Mouse (Mus musculus) liver, embryonic 12.5 days (tissue): ENCODE results near the gene Snx9. TPM values are rescaled to one million over a fixed set of nuclear protein-coding genes. Genes with fewer than 3 reads are reported as not detected.
A peak's percentile ranks its signal among the peaks of the same experiment; 100 is the strongest.

ENCODE experiments used
- ATAC-seq: fragments of 200-750 bp; cut with Nextera tagmentation; 2 replicates; pipeline ENCODE4 v1.8.0; 2017; ENCODE audit warnings: moderate number of reproducible peaks, mild to moderate bottlenecking, moderate library complexity
- H3K27ac ChIP-seq: fragments of 300-500 bp; sonication (generic); 2 replicates; pipeline ENCODE4 v1.5.1; 2016; ENCODE audit warnings: mild to moderate bottlenecking
- H3K27me3 ChIP-seq: fragments of 300-500 bp; sonication (generic); replicated peaks from 2 replicates; pipeline ENCODE4 v1.6.1; 2016; ENCODE audit warnings: mild to moderate bottlenecking, moderate library complexity
- H3K36me3 ChIP-seq: fragments of 300-500 bp; sonication (generic); 2 replicates; pipeline ENCODE4 v1.6.1; 2016; ENCODE audit warnings: mild to moderate bottlenecking, moderate library complexity
- H3K4me1 ChIP-seq: fragments of 300-500 bp; sonication (generic); 2 replicates; pipeline ENCODE4 v1.6.1; 2016
- H3K4me2 ChIP-seq: fragments of 300-500 bp; sonication (generic); 2 replicates; pipeline ENCODE4 v1.6.1; 2016; ENCODE audit warnings: mild to moderate bottlenecking, moderate library complexity
- H3K4me3 ChIP-seq: fragments of 300-500 bp; sonication (generic); 2 replicates; pipeline ENCODE4 v1.5.1; 2016; ENCODE audit warnings: mild to moderate bottlenecking, moderate library complexity
- H3K9ac ChIP-seq: fragments of 300-500 bp; sonication (generic); 2 replicates; pipeline ENCODE4 v1.6.1; 2016; ENCODE audit warnings: mild to moderate bottlenecking, moderate library complexity
- H3K9me3 ChIP-seq: fragments of 300-500 bp; sonication (generic); replicated peaks from 2 replicates; pipeline ENCODE4 v1.6.1; 2016; ENCODE audit warnings: mild to moderate bottlenecking, moderate library complexity
- WGBS: fragments of 180-500 bp; shearing (Covaris S2); methylation state at CpG from one replicate; pipeline ENCODE4 v1.1.7; 2016; ENCODE audit not compliant: insufficient replicate concordance; 5-methylcytosine and 5-hydroxymethylcytosine counted together
- polyA plus RNA-seq: library from polyadenylated mRNA; unstranded; fragments of >200 nt; fragmentation: Nextera tagmentation; extraction: Ambion mirVana; gene quantifications from 2 replicates; pipeline ENCODE4 v1.2.1, GENCODE M21; 2016

The Snx9 gene
- polyA plus RNA-seq, 1 experiment from 2014 or later = 22.7 TPM

DNA sequence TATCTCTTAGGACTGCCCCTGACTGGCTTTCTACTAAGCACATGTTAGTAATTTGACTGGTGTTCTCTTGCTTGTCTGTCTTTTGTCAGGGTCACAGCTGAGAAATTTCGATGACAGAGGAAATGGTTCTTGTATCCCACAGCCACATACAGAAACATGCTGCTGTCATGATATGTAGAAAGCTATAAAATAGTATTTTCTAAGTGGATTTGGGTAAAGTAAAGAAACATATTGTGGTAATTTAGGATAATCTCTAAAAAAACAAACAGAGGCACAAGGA, 26.5 kb upstream of the Snx9 start:
- Histone ChIP-seq H3K27ac (no peak overlapping the region), H3K9ac (no peak overlapping the region), H3K4me3 (no peak overlapping the region), H3K4me1 (peaks cover 14% of the 10 kb centered on the region), H3K4me2 (no peak overlapping the region), H3K9me3 (no peaks in the 10 kb centered on the region), H3K27me3 (no peaks in the 10 kb centered on the region), H3K36me3 (no peaks in the 10 kb centered on the region)
- no peak for ATAC-seq
- WGBS = 47% methylated on average over 1 of the region's 1 CpGs

DNA sequence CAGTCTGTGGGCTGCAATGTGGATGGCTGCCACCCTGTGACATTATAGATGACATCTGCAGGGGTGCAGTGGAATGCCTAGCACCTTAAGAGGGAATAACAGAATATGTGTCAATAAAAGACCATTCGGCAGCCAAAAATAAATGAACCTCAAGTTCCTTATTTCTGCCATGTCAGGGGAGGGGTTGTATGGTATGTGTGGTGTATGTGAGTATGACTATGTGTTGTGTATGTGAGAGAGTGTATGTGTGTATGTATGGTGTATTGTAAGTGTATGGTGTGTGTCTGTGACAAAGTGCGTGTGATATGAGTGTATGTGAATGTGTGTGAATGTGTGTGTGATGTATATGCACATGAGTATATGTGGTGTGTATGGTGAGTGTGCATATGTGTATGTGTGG, 23.3 kb upstream of the Snx9 start:
- Histone ChIP-seq H3K9me3 (no peaks in the 10 kb centered on the region), H3K27me3 (no peaks in the 10 kb centered on the region), H3K9ac (no peak overlapping the region), H3K36me3 (no peaks in the 10 kb centered on the region), H3K4me1 (peaks cover 17% of the 10 kb centered on the region), H3K27ac (no peak overlapping the region), H3K4me3 (no peak overlapping the region), H3K4me2 (no peak overlapping the region)
- no peak for ATAC-seq
- WGBS = 69% methylated on average over 2 of the region's 2 CpGs

DNA sequence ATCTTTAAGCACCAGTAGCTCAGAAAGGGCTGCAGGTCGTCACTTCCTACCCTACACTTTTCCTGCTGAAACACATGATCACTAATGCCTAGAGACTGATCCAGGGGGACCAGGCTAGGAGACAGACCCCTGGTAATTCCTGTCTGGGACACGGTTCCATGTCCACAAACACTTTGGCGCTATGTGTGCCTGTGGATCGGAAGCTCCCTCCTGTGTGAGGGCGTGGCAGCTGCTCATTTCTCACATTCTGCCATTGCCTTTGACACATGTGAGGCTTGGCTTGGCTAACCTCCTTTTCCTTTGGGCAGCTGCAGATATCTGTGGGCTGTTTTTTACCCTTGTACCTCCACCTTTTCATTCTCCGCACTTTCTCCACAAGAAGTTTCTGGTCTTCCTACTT, 22.0 kb upstream of the Snx9 start:
- Histone ChIP-seq H3K4me2 (no peak overlapping the region), H3K4me1 (peaks cover 22% of the 10 kb centered on the region), H3K27ac (no peak overlapping the region), H3K9ac (no peak overlapping the region), H3K4me3 (no peak overlapping the region), H3K9me3 (no peaks in the 10 kb centered on the region), H3K36me3 (no peaks in the 10 kb centered on the region), H3K27me3 (no peaks in the 10 kb centered on the region)
- WGBS = 59% methylated on average over 6 of the region's 6 CpGs
- ATAC-seq = no peak

DNA sequence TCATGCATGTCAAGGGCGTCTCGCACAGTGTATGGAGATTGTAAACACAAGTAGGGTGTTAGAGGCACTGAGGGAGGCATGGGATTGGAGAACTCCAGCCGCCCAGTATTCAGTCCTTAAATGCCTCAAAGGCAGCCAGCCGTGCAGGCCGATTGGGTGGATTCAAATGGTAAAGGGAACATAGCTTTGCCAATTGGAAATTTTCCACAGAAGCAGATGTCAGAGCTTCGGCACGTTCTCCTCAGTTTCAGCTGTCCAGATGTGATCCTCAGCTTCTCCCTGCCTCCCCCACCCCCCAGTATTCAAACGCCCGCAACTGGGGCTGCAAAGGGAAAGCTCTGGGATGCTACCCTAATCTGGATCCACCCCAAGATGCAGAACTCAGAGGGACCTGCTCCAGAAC, 21.3 kb upstream of the Snx9 start:
- Histone ChIP-seq H3K4me2 (no peak overlapping the region), H3K9me3 (no peaks in the 10 kb centered on the region), H3K4me3 (no peak overlapping the region), H3K9ac (no peak overlapping the region), H3K36me3 (no peaks in the 10 kb centered on the region), H3K27ac (no peak overlapping the region), H3K4me1 (peaks cover 18% of the 10 kb centered on the region), H3K27me3 (no peaks in the 10 kb centered on the region)
- ATAC-seq = no peak
- 71% methylated on average over 9 of the region's 9 CpGs for WGBS

DNA sequence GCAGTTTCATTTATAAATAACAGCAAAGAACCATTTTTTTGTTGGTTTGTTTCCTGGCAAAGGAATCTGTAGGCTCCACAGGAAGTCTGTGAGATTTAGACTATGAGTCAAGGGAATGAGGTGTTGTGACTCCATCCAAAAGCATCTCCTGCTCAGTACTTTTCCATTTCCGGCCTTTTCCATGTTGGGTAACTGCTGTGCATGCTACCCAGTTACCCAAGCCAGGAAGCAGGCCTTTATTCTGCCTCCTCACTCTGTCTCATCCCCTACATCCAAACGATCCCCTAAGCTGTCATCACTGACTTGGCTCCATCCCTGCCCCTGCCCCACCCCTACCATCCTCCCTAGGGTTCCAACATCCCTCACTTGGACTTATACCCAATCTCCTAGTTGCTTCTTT, 18.6 kb upstream of the Snx9 start:
- no peak for ATAC-seq
- H3K27ac ChIP-seq = no peak overlapping the region
- no peaks in the 10 kb centered on the region for H3K36me3 ChIP-seq
- no peak overlapping the region for H3K4me2 ChIP-seq
- no peak overlapping the region for H3K4me3 ChIP-seq
- no peaks in the 10 kb centered on the region for H3K27me3 ChIP-seq
- WGBS = 61% methylated on average over 2 of the region's 2 CpGs
- H3K4me1 ChIP-seq = peaks cover 18% of the 10 kb centered on the region
- no peak overlapping the region for H3K9ac ChIP-seq
- H3K9me3 ChIP-seq = no peaks in the 10 kb centered on the region

DNA sequence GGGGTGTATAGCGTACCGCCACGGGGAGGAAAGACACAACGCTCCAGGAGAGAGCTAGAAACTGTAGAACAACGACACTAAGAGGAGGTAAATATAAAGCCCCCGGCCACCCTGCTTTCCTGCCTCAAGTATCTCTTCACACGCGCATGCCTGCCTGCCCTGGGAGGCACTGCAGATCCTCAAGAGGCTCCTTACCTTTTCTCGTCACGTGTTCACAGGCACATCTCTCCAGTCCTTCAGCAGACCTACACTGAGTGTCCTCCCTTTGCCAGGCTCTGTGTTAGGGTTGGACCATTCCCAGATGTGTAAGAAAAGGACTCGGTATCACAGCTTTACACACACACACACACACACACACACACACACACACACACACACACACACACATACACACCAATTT, 18.1 kb upstream of the Snx9 start:
- Histone ChIP-seq H3K4me2 (no peak overlapping the region), H3K9ac (no peak overlapping the region), H3K4me1 (peaks cover 22% of the 10 kb centered on the region), H3K4me3 (no peak overlapping the region), H3K27ac (no peak overlapping the region), H3K36me3 (no peaks in the 10 kb centered on the region), H3K27me3 (no peaks in the 10 kb centered on the region), H3K9me3 (no peaks in the 10 kb centered on the region)
- WGBS = 73% methylated on average over 11 of the region's 11 CpGs
- peak; percentile 47; the same call in 1 of the 2 replicates for ATAC-seq

DNA sequence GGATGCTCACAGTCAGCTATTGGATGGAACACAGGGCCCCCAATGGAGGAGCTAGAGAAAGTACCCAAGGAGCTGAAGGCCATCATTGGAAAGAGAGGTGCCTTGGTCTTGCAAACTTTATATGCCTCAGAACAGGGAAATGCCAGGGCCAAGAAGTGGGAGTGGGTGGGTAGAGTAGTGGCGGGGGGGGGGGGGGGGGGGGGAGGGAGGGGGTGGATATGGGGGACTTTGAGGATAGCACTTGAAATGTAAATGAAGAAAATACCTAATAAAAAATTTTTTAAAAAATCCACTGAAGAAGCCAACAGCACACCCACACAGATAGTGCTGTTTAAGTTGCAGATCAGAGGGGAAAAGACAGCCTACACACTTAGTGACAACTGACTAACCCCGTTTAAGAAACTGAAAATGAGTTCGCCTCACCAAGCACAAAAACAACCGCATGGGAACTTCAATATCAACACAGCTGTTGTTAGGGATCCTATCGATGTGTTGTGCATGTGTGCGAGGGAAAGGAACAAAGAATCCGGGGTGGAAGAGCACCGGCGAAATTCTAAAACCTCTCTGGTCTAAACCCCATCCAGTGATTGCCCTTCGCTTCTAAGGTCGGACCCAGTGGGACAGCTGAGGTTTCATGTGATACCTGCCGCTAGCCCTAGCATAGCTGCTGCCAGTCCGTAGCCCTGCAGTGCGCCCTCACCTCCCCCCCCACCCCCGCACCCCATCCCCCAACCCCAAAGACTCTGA, 13.1 kb upstream of the Snx9 start:
- WGBS = 15% methylated on average over 14 of the region's 15 CpGs
- H3K27ac ChIP-seq = peak overlapping the region; percentile 84; the same call in 1 of the 2 replicates
- H3K4me1 ChIP-seq = peaks cover 62% of the 10 kb centered on the region
- H3K9ac ChIP-seq = peak overlapping the region; percentile 46; the same call in 1 of the 2 replicates
- no peak for ATAC-seq
- peak overlapping the region; percentile 58 for H3K4me2 ChIP-seq
- H3K9me3 ChIP-seq = no peaks in the 10 kb centered on the region
- peak overlapping the region; percentile 25 for H3K4me3 ChIP-seq
- H3K36me3 ChIP-seq = no peaks in the 10 kb centered on the region
- H3K27me3 ChIP-seq = no peaks in the 10 kb centered on the region

DNA sequence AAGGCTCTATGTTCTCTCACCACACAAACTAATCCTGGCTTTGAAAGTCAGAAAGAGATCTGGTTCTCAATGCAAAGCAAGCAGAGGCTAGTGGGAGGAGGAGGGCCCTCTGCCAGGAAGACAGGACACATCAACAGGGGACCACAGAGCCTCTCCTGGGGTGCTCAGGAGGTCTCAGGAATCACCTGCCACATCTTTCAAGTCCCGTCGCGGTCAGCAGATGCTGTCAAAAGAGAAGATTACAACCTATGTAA, 12.6 kb upstream of the Snx9 start:
- 13% methylated on average over 3 of the region's 3 CpGs for WGBS
- no peaks in the 10 kb centered on the region for H3K36me3 ChIP-seq
- H3K9me3 ChIP-seq = no peaks in the 10 kb centered on the region
- H3K4me2 ChIP-seq = peak overlapping the region; percentile 58
- no peak for ATAC-seq
- peaks cover 59% of the 10 kb centered on the region for H3K4me1 ChIP-seq
- H3K27ac ChIP-seq = peak overlapping the region; percentile 84; the same call in 1 of the 2 replicates
- H3K27me3 ChIP-seq = no peaks in the 10 kb centered on the region
- peak overlapping the region; percentile 25 for H3K4me3 ChIP-seq
- peak overlapping the region; percentile 46; the same call in 1 of the 2 replicates for H3K9ac ChIP-seq

DNA sequence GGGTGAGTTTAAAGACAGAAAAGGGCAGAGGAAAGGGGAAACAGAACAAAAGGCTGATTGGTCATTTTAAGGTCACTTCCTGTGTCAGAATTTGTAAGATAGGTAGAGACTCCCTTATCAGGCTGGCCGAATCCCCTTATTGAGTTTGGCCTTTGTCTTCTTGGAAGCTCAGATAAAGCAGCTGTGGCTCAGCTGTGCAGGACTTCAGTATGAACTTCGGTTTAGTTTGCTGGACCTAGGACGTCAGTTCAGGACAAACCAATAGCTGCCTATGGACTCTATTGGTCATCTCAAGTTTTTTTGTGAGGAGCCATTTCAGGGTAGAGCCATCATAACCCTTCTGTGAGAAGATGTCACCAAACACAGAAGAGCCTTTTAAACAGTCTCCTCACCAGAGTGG, 12.2 kb upstream of the Snx9 start:
- peak overlapping the region; percentile 46 for H3K9ac ChIP-seq
- no peaks in the 10 kb centered on the region for H3K9me3 ChIP-seq
- H3K4me2 ChIP-seq = peak overlapping the region; percentile 58
- WGBS = 10% methylated on average over 3 of the region's 3 CpGs
- no peak overlapping the region for H3K4me3 ChIP-seq
- H3K36me3 ChIP-seq = no peaks in the 10 kb centered on the region
- peak overlapping the region; percentile 84 for H3K27ac ChIP-seq
- no peak for ATAC-seq
- H3K27me3 ChIP-seq = no peaks in the 10 kb centered on the region
- H3K4me1 ChIP-seq = peaks cover 58% of the 10 kb centered on the region

DNA sequence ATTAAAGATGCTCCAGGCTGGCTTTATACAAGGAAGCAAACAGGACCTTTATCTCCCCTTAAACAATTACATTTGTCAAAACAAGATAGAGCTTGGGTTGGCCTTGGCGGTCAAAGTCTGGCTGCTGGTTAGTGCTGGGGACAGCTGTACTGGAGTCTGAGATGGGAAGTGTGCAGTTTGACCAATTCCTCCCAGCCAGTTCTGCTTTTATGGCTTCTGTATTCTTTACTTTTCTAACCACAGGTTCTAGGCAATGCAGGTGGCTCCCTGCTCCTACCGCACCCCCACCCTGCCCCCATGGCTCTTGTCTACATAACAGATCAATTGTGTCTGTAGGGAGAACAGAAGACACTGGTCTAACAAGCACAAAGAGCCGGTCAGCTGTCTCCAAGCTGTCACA, 11.2 kb upstream of the Snx9 start:
- Histone ChIP-seq H3K27ac (peak overlapping the region; percentile 84), H3K4me3 (no peak overlapping the region), H3K9ac (peak overlapping the region; percentile 3; the same call in 1 of the 2 replicates), H3K4me2 (peak overlapping the region; percentile 58), H3K36me3 (no peaks in the 10 kb centered on the region), H3K4me1 (peaks cover 56% of the 10 kb centered on the region), H3K9me3 (no peaks in the 10 kb centered on the region), H3K27me3 (no peaks in the 10 kb centered on the region)
- peak; percentile 40 for ATAC-seq
- WGBS = 13% methylated on average over 3 of the region's 3 CpGs

DNA sequence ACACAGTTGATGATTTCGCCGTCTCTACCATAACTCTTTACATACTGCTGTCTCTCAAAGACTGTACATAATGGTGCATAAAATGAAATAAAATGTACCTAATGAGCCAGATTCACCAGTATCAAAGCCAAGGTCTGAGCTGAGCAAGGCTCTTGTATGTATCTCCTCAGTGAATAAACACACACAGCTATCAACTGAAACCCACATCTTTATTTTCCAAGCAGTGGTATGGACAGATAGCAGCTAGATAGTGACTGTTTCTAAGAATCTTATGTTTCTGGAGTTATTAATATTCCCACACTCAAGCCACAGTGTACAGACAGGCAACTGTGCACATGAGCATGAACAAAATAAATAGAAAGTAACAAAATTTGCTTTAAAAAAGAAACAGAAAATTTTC, 10.7 kb upstream of the Snx9 start:
- H3K27ac ChIP-seq = peak overlapping the region; percentile 84
- no peaks in the 10 kb centered on the region for H3K36me3 ChIP-seq
- H3K4me1 ChIP-seq = peaks cover 56% of the 10 kb centered on the region
- ATAC-seq = peak; percentile 89
- no peaks in the 10 kb centered on the region for H3K27me3 ChIP-seq
- H3K9me3 ChIP-seq = no peaks in the 10 kb centered on the region
- H3K9ac ChIP-seq = peak overlapping the region; percentile 37; the same call in 1 of the 2 replicates
- peak overlapping the region; percentile 58 for H3K4me2 ChIP-seq
- WGBS = 43% methylated on average over 2 of the region's 2 CpGs
- H3K4me3 ChIP-seq = no peak overlapping the region

DNA sequence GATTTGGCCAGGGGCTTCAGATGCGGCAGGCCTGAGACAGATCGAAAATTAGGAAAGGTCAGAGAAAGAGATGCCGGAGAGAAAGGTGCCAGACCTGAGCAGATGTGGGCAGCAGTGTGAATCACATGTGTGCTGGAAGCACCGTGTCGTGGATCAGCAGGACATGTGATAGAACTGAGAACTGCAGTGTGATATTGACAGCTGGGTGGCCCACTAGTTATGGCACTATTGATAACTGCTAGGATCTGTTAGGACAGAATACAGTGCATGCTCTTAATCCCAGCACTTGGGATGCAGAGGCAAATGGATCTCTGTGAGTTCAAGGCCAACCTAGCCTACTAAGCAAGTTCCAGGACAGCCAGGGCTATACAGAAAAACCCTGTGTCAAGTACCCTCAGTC, 10.3 kb upstream of the Snx9 start:
- no peaks in the 10 kb centered on the region for H3K27me3 ChIP-seq
- no peaks in the 10 kb centered on the region for H3K36me3 ChIP-seq
- H3K4me3 ChIP-seq = no peak overlapping the region
- H3K4me2 ChIP-seq = peak overlapping the region; percentile 58
- peaks cover 56% of the 10 kb centered on the region for H3K4me1 ChIP-seq
- H3K27ac ChIP-seq = peak overlapping the region; percentile 84
- 55% methylated on average over 5 of the region's 5 CpGs for WGBS
- ATAC-seq = peak; percentile 63
- H3K9ac ChIP-seq = peak overlapping the region; percentile 37; the same call in 1 of the 2 replicates
- H3K9me3 ChIP-seq = no peaks in the 10 kb centered on the region

DNA sequence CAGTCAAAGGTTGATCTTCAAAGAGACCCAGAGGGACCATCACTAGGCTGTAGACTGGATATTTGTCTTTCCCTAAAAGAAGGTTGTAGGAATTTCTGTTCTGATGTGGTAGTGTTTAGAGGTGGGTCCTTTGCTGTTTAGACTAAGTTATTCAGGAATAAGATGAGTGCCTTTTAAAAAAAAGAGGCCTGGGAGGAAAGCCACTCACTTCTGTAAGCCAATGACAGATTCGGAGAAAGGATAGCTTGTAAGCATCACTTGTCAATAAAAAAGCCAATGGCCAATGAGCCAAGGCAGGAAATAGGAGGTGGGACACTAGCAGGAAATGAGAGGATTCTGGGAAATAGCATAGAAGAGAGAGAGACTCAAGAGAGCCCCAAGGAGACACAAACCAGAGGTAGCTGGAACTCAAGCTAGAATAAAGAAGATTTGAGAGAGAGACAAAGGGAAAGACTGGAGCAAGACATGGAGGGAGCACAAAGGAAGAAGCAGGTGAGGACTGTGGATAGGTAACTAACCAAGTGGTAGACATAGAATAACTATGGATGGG, 9.8 kb upstream of the Snx9 start:
- no peak for ATAC-seq
- Histone ChIP-seq H3K9me3 (no peaks in the 10 kb centered on the region), H3K4me1 (peaks cover 56% of the 10 kb centered on the region), H3K27ac (peak overlapping the region; percentile 84), H3K4me2 (peak overlapping the region; percentile 58), H3K27me3 (no peaks in the 10 kb centered on the region), H3K4me3 (peak overlapping the region; percentile 8), H3K9ac (peak overlapping the region; percentile 37; the same call in 1 of the 2 replicates), H3K36me3 (no peaks in the 10 kb centered on the region)
- 67% methylated on average over 1 of the region's 1 CpGs for WGBS
